Mouse (Mus musculus) left cerebral cortex, postnatal 10 days (tissue): ENCODE results near the gene Asic4. TPM values are rescaled to one million over a fixed set of nuclear protein-coding genes. Genes with fewer than 3 reads are reported as not detected.

Source experiments
- DNase-seq, 2 experiments: peaks; one replicate each; pipeline ENCODE4 v3.0.0; 2021 to 2022; ENCODE audit warnings: low spot score in 2 of 2, mixed read lengths in 1 of 2; ENCODE audit errors: extremely low spot score in 1 of 2
- intact Hi-C: fragments of 180-260 bp; cut with DNase I; formaldehyde crosslinking; loops from one replicate; pipeline ENCODE4 v1.15.1; 2025
- total RNA-seq, 2 experiments: library from RNA; stranded (reverse); gene quantifications; 2 replicates each; pipeline ENCODE4 v1.2.3; 2021

The Asic4 gene
- total RNA-seq = 10 to 100 TPM; 17.2 to 22.0 TPM

GRCm38 (mm10) chr1:75450314-75451005, at the start of gene Asic4:
TSS of gene Asic4 (plus strand) at chr1:75450436.
- intact Hi-C loops = no loop called here

GRCm38 (mm10) chr1:75400493-75401115, 49.6 kb upstream of the Asic4 start:
- DNase-seq = no peak
- intact Hi-C loops = no loop called here

More at GRCm38 (mm10) chr1:75450314-75451005, at the start of gene Asic4:
- peak in 1 of 2 experiments; percentile 45 for DNase-seq

GRCm38 (mm10) chr1:75405547-75405946, 44.7 kb upstream of the Asic4 start:
- DNase-seq = no peak
- intact Hi-C loops = no loop called here

- no peak for DNase-seq
- intact Hi-C loops = no loop called here
Observed at GRCm38 (mm10) chr1:75406173-75406572, 44.1 kb upstream of the Asic4 start.

- intact Hi-C loops = no loop called here
- no peak for DNase-seq
Observed at GRCm38 (mm10) chr1:75407056-75407455, 43.2 kb upstream of the Asic4 start.

- DNase-seq = no peak
- intact Hi-C loops = no loop called here
Observed at GRCm38 (mm10) chr1:75408210-75408609, 42.0 kb upstream of the Asic4 start.

GRCm38 (mm10) chr1:75409950-75410349, 40.3 kb upstream of the Asic4 start:
- DNase-seq = no peak
- intact Hi-C loops = no loop called here

GRCm38 (mm10) chr1:75412196-75412595, 38.0 kb upstream of the Asic4 start:
- intact Hi-C loops = no loop called here
- DNase-seq = no peak

- intact Hi-C loops = no loop called here
- no peak for DNase-seq
Observed at GRCm38 (mm10) chr1:75413749-75414148, 36.5 kb upstream of the Asic4 start.

GRCm38 (mm10) chr1:75421794-75422193, 28.4 kb upstream of the Asic4 start:
- DNase-seq = no peak
- intact Hi-C loops = no loop called here

- intact Hi-C loops = no loop called here
- no peak for DNase-seq
Observed at GRCm38 (mm10) chr1:75422216-75422822, 27.9 kb upstream of the Asic4 start.

- DNase-seq = no peak
- intact Hi-C loops = no loop called here
Observed at GRCm38 (mm10) chr1:75422823-75423471, 27.3 kb upstream of the Asic4 start.

GRCm38 (mm10) chr1:75423780-75424390, 26.4 kb upstream of the Asic4 start:
- intact Hi-C loops = no loop called here
- no peak for DNase-seq

GRCm38 (mm10) chr1:75425796-75426471, 24.3 kb upstream of the Asic4 start:
- intact Hi-C loops = no loop called here
- DNase-seq = no peak

- DNase-seq = peak; percentile 85 to 86
- intact Hi-C loops = no loop called here
Observed at GRCm38 (mm10) chr1:75435475-75436328, 14.5 kb upstream of the Asic4 start, which contains the start of gene Gmppa. TSS of gene Gmppa (plus strand) at chr1:75435930.

- intact Hi-C loops = no loop called here
Observed at GRCm38 (mm10) chr1:75438782-75439181, 11.5 kb upstream of the Asic4 start.

GRCm38 (mm10) chr1:75440661-75441060, 9.6 kb upstream of the Asic4 start:
- DNase-seq = no peak
- intact Hi-C loops = no loop called here

More at GRCm38 (mm10) chr1:75438782-75439181, 11.5 kb upstream of the Asic4 start:
- no peak for DNase-seq
